Mouse (Mus musculus) adrenal gland, adult 8-10 months (tissue): ENCODE measurements around the gene Irx6. TPM values are rescaled to one million over a fixed set of nuclear protein-coding genes. Genes with fewer than 3 reads are reported as not detected.

Experiments
- DNase-seq: peaks from one replicate; pipeline ENCODE4 v3.0.0; 2022
- total RNA-seq, 4 experiments: library from RNA; stranded (reverse); gene quantifications; 2 replicates each; pipeline ENCODE4 v1.2.4; 2022

The Irx6 gene
- total RNA-seq = not detected

DNA sequence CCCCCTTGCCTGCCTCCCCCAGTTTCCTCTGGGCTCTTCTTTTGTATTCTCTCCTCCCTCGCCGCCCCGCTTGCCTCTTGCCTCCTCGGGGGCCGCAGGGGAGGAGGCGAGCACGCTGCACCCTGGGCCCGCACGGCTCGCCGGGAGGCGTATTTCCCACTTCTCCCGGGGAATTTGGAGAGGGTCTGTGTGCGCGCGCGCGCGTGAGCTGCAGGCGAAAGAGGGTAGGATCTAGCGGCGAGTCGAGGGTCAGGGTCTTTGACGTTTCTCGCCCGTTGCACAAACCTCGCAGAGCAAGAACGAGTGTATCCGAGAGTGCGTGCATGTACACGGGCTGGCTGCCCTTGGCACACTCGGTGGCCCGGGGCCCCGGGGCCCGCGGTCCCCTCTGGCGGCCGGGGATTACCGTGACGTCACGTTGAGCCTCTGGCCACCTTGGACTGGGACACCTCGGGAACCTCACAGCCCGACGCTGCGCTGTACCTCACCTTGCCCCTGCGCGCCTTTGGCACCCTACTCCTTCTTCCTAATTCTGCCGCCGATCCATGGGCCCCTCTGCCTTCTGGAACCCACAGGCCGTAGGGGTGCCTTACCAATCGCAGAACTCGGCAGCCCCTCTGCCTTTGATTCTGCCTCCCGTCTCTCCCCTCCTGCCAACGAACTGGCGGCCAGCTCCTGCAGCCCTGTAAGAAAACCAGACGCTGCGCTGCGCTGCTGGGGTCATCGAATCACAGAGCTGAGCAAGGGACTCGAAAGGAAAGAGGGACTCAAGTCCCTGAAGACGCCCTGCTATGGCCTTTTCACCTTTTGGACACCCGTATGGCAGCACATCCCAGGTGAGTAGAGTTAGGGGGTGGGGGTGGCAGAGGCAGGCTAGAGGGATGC, at the start of gene Irx6:
TSS of gene Irx6 (plus strand) at position 45 of the 885 bp plus-strand sequence.
- no peak for DNase-seq

GRCm38 (mm10) chr8:92628711-92629650, 45.1 kb upstream of the Irx6 start:
- no peak for DNase-seq

- DNase-seq = no peak
Measured at GRCm38 (mm10) chr8:92633199-92633598, 40.9 kb upstream of the Irx6 start.

DNA sequence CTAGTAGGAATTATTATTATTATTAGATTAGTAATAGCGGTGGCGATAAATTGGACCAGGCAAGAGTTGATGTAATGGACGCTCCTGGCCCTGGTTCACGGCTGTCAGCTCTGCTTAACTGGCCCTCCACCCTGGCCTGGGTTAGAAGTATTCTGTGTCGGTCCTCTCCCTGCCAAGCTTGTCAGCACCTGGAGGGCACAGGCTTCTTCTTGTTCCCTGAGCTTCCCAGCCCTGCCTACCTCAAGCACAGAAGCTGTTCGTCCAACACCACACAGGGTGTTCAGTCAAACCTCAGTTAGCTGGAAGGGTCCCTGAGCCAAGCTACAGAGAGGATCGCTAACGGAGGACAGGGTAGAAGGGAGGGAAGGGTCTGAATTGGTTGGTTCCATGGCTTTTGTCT, 33.3 kb upstream of the Irx6 start:
- no peak for DNase-seq

- DNase-seq = no peak
Measured at GRCm38 (mm10) chr8:92646637-92647036, 27.5 kb upstream of the Irx6 start.

DNA sequence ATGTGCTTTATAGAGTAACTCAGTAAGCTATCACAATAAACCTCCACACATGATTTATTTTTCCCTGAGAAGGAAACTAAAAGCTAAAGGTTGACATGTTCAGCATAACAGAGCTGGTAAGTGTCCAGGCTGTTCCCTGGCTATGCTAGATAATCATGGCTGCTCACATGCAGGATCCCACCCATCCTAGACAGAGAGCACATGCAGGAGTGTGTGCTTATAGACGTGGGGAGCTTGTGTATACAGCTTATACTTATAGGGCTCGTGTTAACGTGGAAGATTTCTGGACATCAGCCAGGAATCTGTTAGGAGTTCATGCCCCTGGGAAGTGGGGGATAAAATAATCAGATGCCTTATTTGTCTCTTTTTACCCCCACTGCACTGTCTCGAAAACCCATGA, 9.9 kb upstream of the Irx6 start:
- DNase-seq = no peak

DNA sequence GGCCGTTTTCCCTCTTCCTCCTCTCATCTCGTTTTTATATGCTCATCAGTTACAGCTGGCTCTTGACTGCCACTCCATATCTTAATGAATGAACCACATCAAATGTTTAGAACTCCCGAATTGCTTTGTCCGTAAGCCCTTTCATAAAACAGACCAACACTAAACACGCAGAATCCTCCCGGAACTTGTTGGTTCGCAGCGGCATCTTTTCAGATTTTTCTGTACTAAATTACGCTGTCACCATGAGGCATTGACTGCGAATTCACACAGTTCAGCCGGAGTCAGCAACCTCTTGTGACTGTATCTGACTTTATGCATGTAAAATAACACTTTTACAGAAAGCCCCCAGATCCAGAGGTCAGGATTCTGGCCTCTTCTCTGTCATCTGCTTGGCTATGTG, 3.9 kb upstream of the Irx6 start:
- DNase-seq = no peak

GRCm38 (mm10) chr8:92670656-92671195, 3.4 kb upstream of the Irx6 start:
- no peak for DNase-seq

DNA sequence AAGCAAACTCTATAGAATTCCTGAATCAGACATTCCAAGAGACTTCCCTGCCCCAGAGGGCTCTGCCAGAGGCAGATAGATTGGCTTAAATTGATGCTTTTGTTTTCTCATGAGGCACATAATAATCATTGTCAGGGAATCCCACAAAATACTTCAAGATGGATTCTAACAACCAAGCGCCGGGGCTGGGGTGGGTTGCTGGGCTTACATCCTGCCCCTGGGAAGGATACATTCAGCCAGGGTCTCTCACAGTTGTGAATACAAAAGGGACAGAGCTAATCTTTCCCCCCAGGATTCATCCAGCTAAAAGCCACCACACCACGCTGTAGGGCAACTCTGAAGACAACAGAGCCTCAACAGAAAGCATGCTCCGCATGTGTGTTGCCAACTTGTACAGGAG, 2.2 kb upstream of the Irx6 start:
- DNase-seq = no peak

DNA sequence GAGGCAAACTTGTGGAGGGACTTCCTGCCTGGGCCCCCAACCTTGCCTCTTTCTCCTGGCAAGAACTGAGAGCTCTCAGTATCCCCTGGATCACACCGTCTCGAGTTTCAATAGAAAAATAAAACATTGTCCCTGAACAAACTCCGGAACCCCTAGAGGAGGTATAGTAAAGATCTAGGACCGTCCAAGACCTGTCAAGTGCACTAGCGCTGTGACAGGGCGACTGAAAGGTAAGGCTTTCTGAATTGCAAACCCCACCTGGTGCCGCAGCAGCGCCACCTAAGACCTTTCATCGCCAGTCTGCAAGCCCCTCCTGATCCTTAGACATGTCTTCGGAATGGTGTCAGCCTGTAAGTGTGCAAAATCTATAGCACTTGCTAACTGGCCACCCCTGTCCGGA, 987 bp upstream of the Irx6 start:
- no peak for DNase-seq

GRCm38 (mm10) chr8:92673555-92674243, 389 bp upstream of the Irx6 start:
- DNase-seq = peak; percentile 56

DNA sequence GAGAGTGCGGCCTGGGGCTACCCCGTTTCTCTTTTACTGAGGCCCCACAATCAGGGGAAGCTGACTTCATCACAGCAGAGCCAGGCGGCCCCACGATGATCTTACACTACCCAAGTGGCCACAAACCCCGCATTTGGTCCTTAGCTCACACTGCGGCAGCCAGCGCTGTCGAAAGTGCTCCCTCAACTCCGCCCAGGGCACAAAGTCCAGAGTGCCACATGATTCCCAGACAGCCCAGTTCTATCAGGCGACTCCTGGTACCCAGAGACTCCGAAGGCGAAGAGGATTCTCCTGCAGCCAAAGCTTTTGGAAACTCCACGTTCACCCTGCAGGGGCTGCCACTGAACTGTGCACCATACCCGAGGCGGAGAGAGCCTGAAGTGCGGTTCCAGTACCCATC, 4.3 kb downstream of the Irx6 start:
- DNase-seq = no peak

DNA sequence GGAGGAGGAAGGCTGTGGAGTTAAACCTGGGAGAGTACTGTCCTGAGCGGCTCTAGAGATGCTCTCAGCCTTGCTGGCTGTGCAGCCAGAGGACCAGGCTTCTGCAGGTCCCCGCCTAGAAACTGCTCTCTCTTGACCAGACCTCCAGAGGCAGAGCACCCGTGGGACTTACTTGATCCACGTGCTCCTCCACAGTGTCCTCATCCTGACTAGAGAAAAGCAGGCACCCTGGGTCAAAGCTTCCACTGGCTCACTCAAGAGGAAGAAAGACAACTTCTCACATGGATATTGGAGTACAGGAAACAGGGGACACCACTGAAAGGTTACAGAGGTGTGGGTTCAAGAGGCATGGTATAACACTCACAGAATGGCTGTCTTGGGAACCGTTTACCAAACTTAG, 23.3 kb downstream of the Irx6 start:
- no peak for DNase-seq

DNA sequence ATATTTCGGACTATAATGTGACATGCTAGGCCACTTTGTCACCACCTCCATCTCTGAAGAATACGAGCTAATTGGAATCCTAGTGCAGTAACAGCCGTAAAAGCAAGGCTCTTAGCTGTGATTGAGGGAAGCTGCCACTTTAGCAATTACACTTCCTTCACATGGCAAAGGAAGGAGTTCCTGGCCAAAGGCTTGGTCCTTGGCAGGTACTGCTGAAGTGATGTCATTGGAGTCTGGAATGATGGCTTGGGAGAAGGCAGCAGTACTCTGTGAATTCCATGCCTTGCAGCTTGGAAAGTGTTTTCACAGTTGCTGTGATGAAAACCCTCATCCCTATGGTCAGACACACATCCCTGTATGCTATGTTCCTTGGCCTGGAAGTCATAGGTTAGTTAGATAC, 24.3 kb downstream of the Irx6 start:
- DNase-seq = no peak

DNA sequence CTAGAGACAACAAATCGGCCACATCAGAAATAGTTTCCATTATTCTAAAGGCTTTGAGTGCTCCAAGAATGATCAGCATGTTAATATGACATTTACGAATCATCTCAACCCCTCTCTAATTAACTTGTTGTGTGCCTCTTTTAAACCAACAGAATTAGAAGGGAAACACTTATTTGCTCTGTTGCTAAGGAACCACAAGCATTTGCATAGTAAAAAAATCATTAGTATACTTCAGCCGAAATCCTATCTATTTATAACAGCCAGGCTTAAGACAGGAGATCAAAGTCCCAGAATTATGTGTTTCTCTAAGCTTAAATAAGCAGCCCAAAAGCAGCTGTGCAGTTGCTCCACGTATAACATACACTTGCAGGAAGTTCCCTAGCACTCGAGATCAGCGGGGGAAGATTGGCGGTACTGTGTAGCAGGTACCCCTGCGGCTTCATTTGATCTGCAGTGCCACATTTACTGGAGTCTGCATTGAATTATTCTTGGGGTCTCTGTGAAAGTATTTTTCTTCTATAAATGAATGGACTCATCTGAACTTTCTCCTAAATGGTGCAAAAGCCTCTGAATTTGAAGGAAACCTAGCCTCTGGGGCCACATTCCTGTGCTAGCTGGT, 25.9 kb downstream of the Irx6 start:
- DNase-seq = no peak

DNA sequence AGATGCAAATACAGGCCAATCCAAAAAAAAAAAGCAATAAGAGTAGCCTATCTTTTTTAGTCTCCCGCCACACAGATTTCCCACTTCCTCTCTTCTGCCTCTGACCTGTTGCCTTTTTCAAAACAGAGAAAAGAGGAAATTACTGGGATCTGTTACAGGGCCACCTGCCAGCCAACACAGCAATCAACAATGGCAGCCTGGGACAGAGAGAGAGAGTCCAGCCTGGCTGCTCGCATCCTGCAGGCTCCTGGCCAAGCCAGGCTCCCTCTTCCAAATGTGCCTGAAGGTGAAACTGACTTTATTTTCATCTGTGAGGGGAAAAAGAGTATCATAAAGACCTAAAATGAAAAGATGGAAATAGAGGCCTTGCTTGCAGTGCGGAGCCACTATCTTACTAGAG, 29.3 kb downstream of the Irx6 start:
- no peak for DNase-seq

GRCm38 (mm10) chr8:92706311-92706710, 32.2 kb downstream of the Irx6 start:
- DNase-seq = no peak

DNA sequence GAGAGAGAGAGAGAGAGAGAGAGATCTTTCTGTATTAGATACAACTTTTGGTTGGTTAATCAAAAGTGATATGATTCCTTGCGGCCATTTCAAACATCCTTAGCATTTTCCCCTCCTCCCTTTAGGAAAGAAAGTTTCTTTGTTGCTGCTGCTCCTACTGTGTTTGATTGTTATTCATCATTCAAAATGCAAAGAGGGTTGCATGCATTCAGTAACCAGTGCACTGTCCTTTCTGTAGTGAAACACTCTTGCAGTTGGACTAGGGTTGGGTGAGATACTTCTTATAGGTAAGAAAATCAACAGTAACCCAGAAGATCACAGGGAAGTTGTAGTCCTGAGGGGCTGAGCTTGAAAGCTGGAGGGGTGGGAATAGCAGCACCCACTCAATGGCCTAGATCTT, 39.2 kb downstream of the Irx6 start:
- DNase-seq = no peak

DNA sequence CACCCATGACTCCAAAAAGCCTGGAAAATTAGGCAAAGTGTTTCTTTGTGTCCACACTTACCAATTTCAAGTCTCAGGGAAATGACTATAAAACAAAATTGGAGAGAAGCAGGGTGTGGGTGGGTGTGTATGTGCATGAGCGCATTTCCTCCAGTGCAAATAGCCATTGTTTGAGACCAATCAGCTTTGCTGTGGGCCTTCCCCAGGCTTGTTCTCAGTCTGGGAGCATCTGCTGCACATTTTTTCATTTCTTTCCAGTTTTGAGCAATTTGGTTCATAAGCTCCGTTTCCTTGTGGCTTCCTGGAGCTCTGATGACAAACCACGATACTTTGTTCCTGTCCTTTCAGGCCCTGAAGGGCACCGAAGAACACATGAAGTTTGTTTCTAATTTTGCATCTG, 43.3 kb downstream of the Irx6 start:
- DNase-seq = no peak

DNA sequence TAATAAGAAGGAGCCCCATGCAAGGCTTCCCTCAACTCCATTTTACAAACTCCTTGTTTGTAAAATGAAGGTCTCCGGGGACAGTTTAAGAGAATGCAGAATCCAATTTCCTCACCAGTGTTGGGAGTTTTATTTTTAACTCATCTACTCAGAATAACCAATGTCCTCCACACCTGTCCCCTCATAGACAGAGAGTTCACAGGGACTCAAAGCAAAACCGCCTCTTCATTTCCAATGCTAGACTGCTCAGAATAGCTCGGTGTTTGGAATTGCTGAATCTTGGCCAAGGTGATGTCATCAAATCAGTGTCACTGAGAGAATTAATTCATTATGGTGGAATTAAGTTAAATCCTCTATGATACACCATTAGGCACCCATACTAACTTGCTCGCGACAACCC, 44.0 kb downstream of the Irx6 start:
- DNase-seq = no peak

DNA sequence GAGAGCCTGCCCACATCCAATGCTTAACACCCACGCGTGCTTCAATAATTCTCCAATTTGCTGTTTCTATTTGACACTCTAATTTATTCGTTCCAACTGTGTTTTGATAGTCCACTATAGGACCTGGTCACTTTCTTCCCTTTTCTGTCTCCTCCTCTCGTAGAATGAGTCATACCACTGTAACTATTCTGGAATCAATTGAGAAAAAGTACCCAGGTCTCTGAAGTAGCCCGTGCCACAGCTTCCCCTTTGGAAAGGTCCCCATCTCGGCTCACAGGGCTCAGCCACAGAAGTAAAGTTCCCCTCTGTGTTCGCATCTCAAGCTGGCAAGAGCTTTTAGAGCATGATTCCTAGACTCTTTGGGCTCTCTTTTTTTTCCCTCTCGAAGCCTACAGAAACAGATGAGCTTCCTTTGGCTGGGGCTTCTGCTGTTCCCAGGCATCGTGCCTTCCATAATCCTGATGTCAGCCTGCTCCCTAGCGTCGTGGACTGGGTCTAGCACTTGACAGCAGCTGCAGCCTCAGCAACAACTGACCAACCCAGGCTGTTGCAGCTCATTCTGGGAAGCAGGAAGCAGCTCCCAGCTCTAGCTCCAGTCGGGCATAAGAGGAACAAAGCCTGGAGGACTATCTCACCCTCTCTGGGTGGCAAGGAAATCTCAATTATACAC, 47.3 kb downstream of the Irx6 start:
- DNase-seq = peak; percentile 10

DNA sequence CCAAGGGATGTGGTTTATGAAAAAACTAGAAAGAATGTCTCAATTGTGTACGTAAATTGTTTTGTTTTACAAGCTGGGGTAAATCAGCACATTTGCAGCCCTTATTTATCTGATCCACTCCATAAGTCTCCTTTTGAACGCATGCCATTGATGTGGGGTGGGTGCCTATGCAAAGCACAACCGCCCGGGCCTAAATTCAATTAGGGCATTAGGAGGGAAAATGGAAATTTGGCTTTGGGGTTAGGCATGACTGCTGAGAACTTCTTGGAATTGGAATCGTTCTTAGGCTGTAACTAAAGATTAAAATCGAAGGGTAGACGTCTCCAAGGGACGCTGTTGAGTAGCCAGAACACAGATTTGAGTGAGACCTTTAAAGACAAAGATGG, 47.8 kb downstream of the Irx6 start:
- no peak for DNase-seq
